Mouse (Mus musculus) splenic B cell, adult 2 months (primary cell): ENCODE data around the gene Gm21905.

Experiments used
- DNase-seq: peaks from one replicate; pipeline ENCODE4 v3.0.0-alpha.2; 2011; ENCODE audit warnings: low read depth, low spot score
- H3K27me3 ChIP-seq: 2 replicates; pipeline ENCODE4 v1.6.1; 2012; ENCODE audit warnings: mild to moderate bottlenecking, low read length, moderate library complexity, mixed read lengths; ENCODE audit not compliant: control insufficient read depth, poor library complexity, insufficient read depth, severe bottlenecking
- H3K36me3 ChIP-seq: 2 replicates; pipeline ENCODE4 v1.6.1; 2012; ENCODE audit warnings: mild to moderate bottlenecking, low read length, moderate library complexity, mixed read lengths; ENCODE audit not compliant: control insufficient read depth, poor library complexity, insufficient read depth, severe bottlenecking

Gene Gm21905

GRCm38 (mm10) chr5:67946321-67946720, at the start of gene Gm21905:
Gm21905 (minus strand) TSS chr5:67946421.
- Histone ChIP-seq H3K36me3 (no peaks in the 10 kb centered on the region), H3K27me3 (no peaks in the 10 kb centered on the region)
- no peak for DNase-seq

DNA sequence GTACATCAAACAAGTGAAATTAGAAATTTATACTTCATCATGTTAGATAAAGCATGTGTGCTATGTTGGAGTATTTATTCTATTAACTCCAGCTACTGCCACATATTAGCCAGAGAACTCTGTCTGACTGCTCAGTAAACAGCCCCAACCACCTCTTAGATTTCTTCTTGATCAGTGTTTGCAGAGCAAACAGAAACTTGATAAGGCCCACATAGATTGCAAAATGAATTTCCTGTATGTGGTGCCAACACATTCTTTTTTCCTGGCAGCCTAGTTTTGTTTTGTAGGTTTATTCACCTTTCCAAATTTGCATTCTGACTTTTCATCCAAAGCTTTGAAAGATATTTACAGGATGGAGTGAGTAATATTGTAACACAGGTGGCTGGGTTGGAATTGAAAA, 44.2 kb upstream of the Gm21905 start:
- H3K36me3 ChIP-seq: no peaks in the 10 kb centered on the region
- no peak for DNase-seq

DNA sequence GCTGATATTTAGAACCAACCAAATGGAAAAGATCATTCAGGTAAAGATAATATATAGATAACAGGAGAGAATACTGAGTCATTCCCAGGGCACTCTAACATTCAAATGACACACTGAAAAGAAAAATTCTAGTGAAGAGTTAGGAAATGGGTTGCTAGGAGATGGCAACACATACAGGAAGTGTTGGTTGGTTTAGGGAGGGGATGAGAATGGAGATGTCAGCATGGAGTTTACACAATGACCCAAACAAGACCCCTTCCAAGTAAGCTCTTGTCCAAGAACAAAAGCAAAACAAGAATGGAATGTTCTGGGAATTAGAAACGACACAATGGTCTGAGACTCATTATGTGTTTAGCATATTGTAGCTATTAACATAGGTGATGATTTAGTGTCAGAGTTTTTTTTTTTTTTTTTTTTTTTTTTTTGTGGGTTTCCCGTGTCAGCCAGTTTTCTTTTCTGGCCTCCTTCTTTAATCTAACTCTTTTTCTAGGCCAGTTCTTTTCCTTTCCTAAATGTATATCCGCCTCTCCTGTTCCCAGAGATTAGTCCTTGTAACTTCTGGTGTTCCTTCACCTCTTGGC, 35.8 kb upstream of the Gm21905 start:
- Histone ChIP-seq H3K27me3 (no peaks in the 10 kb centered on the region), H3K36me3 (no peaks in the 10 kb centered on the region)
- DNase-seq: no peak

More for the DNA sequence above, 44.2 kb upstream of the Gm21905 start:
- no peaks in the 10 kb centered on the region for H3K27me3 ChIP-seq

DNA sequence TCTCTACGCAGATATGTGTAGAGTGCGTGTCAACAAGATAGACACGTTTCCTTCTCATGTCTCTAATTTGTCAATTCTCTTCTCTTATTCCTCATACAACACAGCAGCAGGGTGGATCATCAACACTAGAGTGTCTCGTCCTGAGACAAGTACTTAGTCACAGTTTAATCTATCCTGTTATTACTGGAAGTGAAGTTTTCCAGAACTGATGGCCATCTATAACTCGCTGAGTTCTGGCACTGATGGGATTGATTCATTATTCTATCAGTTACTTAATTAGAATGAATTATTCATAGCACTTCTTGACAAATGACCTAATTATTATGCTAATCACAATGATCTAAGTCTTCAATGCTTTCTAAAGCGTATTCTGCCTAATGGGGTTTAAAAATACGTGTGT, 23.3 kb upstream of the Gm21905 start:
- no peak for DNase-seq
- Histone ChIP-seq H3K36me3 (no peaks in the 10 kb centered on the region), H3K27me3 (no peaks in the 10 kb centered on the region)

DNA sequence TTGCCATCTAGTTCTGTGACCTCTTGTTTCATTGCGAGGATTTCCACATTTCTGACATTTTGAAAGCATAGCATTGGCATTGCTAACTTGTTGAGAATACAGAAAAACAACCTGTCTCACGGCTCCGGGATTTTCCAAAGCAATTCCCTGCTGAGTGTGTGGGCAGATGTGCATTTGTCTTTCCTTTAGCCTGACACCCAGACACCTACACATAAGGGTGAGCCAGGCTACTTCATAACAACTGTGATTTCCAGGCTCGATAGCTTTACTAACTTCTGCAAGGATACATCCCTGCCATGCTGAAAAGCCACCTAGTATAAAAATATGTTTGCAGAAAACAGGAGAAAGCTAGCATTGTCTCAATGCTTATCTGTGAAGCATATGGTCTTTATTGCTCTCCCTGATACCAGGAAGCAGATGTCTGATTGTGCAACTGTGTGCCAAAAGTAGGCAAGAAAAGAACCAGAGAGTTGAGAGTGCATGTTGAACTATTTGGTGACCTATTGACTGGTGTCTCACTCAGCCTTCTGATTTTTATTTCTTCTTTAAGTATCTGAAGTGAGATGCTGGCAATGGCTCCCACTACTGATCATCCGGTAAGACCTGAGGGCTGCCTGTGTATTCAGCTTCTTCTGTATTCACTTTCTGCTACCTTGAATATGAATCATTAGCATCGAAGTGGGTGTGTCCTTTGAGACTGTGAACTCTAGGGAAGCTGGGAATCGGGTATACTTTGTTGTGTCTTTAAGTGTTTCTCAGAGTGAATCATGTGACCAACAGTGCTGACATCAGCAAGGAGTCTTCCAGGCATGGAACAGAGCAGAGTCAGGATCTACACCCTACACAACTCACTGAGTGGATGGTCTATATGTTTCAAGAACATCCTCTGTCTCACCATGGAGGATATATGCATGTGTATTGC, 15.7 kb upstream of the Gm21905 start:
- Histone ChIP-seq H3K27me3 (no peaks in the 10 kb centered on the region), H3K36me3 (no peaks in the 10 kb centered on the region)
- DNase-seq: no peak

DNA sequence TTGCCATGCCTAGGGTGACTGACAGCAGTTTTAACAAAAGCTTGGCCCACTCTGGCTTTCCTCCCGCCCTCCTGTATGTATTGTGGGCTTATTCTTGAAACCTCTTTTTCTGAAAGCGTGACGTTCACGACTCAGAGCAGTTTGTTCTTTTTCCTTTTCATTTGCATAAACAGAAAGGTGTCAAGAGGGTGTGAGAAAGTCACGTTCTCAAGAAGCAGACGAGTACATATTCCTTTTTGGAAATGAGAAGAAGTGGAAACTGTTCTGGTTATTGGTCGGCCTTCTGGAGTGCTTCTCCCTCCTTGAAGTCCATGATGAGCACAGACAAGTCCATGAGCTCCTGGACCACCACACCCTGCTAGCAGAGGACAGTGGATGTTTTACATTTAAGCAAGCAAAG, 9.3 kb upstream of the Gm21905 start:
- no peak for DNase-seq
- Histone ChIP-seq H3K27me3 (no peaks in the 10 kb centered on the region), H3K36me3 (no peaks in the 10 kb centered on the region)

DNA sequence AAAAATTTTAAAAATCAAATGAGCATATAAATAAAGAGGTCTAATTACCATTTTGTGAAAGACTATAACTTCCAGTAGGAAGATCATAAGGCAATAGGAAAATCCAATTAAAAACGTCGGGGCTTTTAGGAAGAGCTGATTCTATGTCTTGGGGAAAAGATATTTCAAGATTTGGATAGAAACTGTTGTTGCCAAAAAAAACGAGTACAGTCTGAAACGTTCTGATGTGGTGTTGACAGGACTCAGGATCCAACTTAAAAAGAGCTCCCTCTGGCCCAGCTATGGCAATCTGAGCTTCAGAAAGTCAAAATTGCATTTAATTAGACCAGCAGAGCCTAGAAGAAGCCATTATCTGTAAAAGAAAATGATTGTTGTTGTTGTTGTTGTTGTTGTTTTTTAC, 7.9 kb upstream of the Gm21905 start:
- H3K27me3 ChIP-seq: no peaks in the 10 kb centered on the region
- DNase-seq: no peak
- H3K36me3 ChIP-seq: no peaks in the 10 kb centered on the region

DNA sequence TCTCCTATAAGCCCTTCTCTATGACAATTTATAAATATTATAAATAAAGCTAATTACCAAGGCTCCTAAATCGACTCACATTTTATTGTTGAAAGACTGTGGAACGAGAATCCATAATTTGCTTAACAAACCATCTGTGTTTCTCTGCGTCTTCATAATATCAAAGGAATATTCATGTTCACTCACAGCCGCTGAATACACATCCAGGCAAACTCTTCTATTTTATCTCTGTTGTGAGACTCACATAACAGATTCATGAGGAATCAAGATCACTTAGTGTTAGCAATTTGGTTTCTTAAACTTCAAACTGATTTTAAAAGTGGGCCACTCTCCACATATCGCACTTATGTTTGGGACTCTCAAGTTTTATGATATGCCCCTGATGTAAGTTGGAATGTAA, 1.9 kb upstream of the Gm21905 start:
- Histone ChIP-seq H3K36me3 (no peaks in the 10 kb centered on the region), H3K27me3 (no peaks in the 10 kb centered on the region)
- no peak for DNase-seq

DNA sequence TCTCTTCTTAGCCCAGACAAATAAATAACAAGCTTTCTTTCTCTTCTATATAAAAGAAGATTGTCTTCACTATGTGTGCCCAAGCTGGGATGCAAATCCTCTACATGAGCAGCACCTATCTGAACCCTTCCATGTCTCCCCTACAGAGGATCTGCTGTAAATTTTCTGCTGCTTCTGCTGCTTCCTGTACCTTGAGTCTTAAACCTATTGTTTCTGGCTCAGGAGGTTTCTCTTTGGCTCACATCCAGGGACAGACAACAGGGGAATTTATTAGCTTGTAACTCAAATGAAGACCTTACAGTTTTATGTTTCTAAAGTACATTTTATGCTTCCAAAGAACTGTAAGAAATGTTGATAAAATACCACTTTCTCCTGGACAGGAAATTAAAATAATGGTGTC, 785 bp upstream of the Gm21905 start:
- no peaks in the 10 kb centered on the region for H3K27me3 ChIP-seq
- H3K36me3 ChIP-seq: no peaks in the 10 kb centered on the region
- no peak for DNase-seq

DNA sequence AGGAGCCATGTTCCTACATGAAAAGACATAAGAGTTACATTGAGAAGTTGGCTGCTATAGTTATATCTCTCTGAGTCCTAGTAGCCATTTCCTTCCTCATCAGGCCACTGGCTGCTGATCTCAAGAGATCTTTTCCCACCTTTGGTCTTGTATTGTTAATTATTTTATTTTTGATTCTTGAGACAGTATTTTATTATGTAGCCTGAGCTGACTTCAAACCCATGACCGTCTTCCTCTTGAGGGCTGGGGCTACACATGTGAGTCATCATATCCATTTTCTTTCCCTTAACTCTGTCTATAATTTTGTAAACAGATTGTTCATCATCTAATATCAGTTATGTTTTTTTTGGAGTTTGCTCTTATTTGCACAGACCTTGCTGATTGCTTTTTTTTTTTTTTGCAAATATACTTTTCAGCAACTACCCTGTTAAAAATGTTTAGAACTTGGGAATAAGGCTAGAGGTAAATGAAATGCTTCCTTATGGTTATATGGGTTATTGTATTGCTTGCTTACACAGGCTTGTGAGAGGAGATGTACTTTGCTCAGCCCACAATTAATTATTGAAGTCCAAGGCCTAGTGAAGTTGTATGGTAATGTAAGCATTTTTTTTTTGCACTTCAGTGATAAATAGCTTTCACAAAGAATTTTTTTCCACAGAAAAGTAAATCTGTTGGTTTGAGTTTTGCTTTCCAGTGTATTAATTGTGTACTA, 2.0 kb downstream of the Gm21905 start:
- H3K36me3 ChIP-seq: no peaks in the 10 kb centered on the region
- DNase-seq: no peak
- no peaks in the 10 kb centered on the region for H3K27me3 ChIP-seq

GRCm38 (mm10) chr5:67943199-67943598, 3.0 kb downstream of the Gm21905 start:
- no peaks in the 10 kb centered on the region for H3K36me3 ChIP-seq
- H3K27me3 ChIP-seq: no peaks in the 10 kb centered on the region
- DNase-seq: no peak

GRCm38 (mm10) chr5:67941369-67941768, 4.9 kb downstream of the Gm21905 start, which contains the start of gene Gm5108:
Gm5108 (plus strand) TSS chr5:67941669.
- H3K36me3 ChIP-seq: no peaks in the 10 kb centered on the region
- no peaks in the 10 kb centered on the region for H3K27me3 ChIP-seq
- no peak for DNase-seq

- Histone ChIP-seq H3K36me3 (no peaks in the 10 kb centered on the region), H3K27me3 (no peaks in the 10 kb centered on the region)
- no peak for DNase-seq
Observed at GRCm38 (mm10) chr5:67931623-67932022, 14.6 kb downstream of the Gm21905 start.

GRCm38 (mm10) chr5:67930584-67930983, 15.6 kb downstream of the Gm21905 start:
- no peaks in the 10 kb centered on the region for H3K27me3 ChIP-seq
- H3K36me3 ChIP-seq: no peaks in the 10 kb centered on the region
- no peak for DNase-seq

DNA sequence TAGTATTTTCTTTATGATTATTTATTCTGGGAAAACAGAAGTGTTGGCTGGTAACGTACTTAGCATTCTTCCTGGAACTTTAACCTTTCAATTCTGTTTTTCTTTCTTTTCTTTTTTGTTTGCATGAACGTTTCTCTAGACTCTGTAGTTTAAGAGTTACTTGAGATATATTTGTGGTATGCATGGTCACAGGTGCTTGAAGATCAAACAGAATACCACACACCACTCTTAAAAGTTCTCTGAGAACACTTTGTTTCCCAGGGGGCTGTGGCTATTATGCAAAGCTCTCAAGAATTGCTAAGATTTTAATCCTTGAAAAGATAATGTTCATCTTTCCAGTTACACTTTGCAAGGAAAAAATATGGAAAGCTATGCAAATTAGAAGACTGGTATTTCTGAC, 41.7 kb downstream of the Gm21905 start:
- no peaks in the 10 kb centered on the region for H3K27me3 ChIP-seq
- no peak for DNase-seq
- H3K36me3 ChIP-seq: no peaks in the 10 kb centered on the region
